Mouse (Mus musculus) T-helper 17 cell (primary cell): ENCODE data around the gene Scrn3.

Experiments
- in situ Hi-C, 2 experiments: fragments of 300-600 bp; cut with MboI, MseI; formaldehyde crosslinking; loops; 1 replicate in 1 of 2; 2 replicates in 1 of 2; pipeline ENCODE4 v1.15.1; 2025; ENCODE audit warnings: high pct_unique_total_duplicates in 2 of 2

Gene Scrn3

GRCm38 (mm10) chr2:73312152-73313116 lies at the start of gene Scrn3, which contains the start of gene Cir1:
TSS of gene Scrn3 (plus strand) at chr2:73312601.
TSS of gene Cir1 (minus strand) at chr2:73312701.
- in situ Hi-C loops = no loop called here

GRCm38 (mm10) chr2:73263172-73263765 lies 49.1 kb upstream of the Scrn3 start:
- in situ Hi-C loops = no loop called here

GRCm38 (mm10) chr2:73263794-73264610 lies 48.4 kb upstream of the Scrn3 start:
- in situ Hi-C loops = no loop called here

- in situ Hi-C loops = loop anchor here in 1 of 2 experiments (5.0 kb wide), 1 partner anchor 47 kb away; the partner anchor contains the start of gene Ola1
These were observed 47.7 kb upstream of the Scrn3 start for GRCm38 (mm10) chr2:73264611-73265195.

DNA sequence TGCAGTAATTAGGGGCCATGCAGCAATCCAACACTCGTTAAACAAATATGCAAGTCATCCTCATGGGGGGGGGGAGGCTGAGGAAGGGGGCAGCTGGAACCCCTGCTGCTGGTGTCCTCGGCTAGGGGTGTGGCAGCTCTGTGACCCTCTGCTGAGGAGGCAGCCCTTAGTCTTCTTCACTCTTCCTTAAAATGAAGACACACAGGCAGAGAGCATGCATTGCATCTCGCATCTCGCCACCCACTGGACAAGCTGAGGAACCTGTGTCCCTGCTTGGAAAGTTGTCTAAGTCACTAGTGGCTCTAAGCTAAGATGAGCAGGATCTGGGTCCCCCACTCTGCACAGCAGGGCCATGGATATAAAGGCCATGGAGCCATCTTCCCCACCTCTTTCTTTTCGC lies 46.4 kb upstream of the Scrn3 start:
- in situ Hi-C loops = loop anchor here in 1 of 2 experiments (5.0 kb wide), 1 partner anchor 49 kb away; the partner anchor contains the start of gene Ola1

DNA sequence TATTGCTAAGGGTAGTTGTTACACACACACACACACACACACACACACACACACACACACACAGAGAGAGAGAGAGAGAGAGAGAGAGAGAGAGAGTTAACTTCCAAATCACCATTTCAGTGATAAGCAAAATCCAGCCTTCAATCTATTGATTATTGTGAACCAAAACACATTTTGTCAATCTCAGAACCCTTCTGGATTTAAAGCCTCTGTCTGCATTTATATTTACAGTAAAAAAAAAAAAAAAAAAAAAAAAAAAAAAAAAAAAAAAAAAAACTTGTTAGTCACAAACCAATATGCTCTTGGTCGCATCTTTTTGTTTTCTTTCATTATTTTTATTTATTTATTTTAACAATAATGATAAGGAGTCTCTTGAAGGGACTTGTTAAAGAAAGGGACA lies 45.8 kb upstream of the Scrn3 start:
- in situ Hi-C loops = loop anchor here in 1 of 2 experiments (5.0 kb wide), 1 partner anchor 49 kb away; the partner anchor contains the start of gene Ola1

DNA sequence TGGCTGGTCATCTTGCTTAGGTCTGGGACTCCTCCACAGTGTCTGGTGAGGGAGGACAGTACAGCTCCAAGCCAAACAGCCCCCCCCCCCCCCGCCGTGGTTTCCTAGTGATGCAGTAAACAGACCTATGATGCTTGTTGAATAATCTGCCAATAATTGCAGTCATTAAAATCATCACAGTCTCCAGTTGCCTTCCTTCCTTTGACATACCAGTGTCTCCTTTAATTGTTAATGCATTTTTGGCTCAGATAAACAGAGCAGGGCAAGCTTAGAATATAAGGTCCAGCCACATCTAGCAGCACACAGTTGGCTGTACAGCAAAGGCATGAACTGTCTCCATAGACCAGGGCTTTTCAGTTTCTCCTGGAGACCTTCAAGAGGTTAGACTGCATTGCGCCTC lies 45.2 kb upstream of the Scrn3 start:
- in situ Hi-C loops = loop anchor here in 1 of 2 experiments (5.0 kb wide), 1 partner anchor 50 kb away; the partner anchor contains the start of gene Ola1

DNA sequence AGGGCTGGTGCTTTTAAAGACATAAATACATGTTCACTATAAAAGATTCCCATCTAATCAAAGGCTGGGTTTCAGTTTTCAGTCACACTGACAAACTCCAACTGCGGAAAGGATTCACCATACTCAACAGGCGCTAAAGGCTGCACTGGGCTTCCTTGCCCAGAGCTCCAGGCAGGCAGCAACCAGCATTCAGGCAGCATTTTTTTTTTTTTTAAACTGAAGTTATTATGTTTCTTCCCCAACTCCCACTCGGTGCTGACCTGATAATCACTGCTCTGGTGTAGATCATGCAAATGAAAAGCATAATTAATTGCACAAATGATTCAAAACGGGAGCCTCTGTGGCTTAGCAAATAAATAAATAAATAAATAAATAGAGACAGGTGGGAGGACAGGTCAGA lies 44.6 kb upstream of the Scrn3 start:
- in situ Hi-C loops = loop anchor here in 1 of 2 experiments (5.0 kb wide), 1 partner anchor 51 kb away; the partner anchor contains the start of gene Ola1

DNA sequence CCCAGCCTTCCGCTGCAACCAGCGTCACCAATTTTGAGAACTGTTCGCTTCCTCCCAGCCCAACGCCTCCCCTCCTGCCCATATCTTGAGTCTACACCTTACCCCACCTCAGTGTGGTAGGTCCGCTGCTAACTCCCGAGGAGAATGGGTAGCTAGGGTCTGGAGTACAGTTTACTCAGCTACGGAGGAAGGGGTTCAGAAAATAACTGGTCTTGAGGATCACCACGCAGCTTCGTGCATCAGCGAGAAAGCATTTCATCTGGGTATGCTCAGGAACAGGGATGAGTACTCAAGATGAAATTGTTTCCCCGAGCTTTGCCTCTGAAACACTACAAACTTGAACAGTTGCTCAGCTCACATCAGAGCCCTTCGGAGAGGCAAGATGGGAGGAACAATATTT lies 44.1 kb upstream of the Scrn3 start:
- in situ Hi-C loops = loop anchor here in 1 of 2 experiments (5.0 kb wide), 1 partner anchor 51 kb away; the partner anchor contains the start of gene Ola1

- in situ Hi-C loops = loop anchor here in 1 of 2 experiments (5.0 kb wide), 1 partner anchor 52 kb away; the partner anchor contains the start of gene Ola1
These were observed 43.5 kb upstream of the Scrn3 start for GRCm38 (mm10) chr2:73268836-73269395.

DNA sequence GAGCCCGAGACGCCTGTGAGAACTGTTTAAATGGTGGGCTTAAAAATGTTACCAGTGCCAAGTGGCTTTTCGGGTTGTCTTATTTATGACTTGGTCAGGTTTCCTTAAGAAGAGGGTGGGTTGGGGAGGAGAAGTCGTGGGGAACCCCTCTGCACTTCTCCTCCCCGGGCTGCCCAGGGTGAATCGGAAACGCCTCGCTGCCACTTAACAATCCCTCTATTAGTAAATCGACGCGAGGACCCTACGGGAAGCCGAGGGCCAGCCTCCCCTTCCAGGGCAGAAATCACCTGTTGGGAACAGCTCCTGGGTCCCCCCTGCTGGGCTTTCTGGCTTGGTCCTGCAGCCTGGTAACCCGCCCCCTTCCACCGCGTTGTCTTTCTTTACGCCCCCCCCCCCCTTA lies 42.7 kb upstream of the Scrn3 start:
- in situ Hi-C loops = loop anchor here (5.0 to 10.0 kb wide), 2 partner anchors 52 to 285 kb away; partner anchors contain the start of genes Gm11084 (in 1 of the 2), Ola1 (in 1 of the 2) and Sp3 (in 1 of the 2)

DNA sequence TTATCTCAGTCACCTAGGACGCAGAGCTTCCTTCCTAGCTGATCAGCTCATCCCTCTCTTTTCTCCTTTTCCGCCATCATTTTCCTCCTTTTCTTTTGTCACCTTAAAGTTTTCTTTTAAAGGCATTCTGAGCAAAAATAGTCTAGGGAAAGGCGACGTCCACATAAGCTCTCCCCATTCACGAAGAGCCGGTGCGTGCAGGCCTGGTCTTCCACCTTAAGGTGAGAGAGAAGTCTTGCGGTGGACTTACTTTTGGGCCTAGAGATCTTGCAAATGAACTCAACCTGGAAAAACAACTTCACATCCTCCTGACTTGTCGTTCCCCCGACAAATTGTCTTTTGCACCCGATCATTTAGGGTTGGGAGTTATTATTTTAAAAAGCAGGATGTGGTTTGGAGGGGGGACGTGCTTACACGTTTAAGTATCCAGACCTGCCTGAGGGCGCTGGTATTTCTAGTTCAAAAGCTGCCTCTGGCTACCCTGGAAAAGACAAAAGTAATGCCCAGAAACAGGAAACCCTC lies 42.3 kb upstream of the Scrn3 start:
- in situ Hi-C loops = loop anchor here in 1 of 2 experiments (10.0 kb wide), 1 partner anchor 285 kb away; the partner anchor contains the start of genes Gm11084 and Sp3

- in situ Hi-C loops = loop anchor here in 1 of 2 experiments (10.0 kb wide), 1 partner anchor 286 kb away; the partner anchor contains the start of genes Gm11084 and Sp3
These were observed 41.6 kb upstream of the Scrn3 start for GRCm38 (mm10) chr2:73270593-73271458.

DNA sequence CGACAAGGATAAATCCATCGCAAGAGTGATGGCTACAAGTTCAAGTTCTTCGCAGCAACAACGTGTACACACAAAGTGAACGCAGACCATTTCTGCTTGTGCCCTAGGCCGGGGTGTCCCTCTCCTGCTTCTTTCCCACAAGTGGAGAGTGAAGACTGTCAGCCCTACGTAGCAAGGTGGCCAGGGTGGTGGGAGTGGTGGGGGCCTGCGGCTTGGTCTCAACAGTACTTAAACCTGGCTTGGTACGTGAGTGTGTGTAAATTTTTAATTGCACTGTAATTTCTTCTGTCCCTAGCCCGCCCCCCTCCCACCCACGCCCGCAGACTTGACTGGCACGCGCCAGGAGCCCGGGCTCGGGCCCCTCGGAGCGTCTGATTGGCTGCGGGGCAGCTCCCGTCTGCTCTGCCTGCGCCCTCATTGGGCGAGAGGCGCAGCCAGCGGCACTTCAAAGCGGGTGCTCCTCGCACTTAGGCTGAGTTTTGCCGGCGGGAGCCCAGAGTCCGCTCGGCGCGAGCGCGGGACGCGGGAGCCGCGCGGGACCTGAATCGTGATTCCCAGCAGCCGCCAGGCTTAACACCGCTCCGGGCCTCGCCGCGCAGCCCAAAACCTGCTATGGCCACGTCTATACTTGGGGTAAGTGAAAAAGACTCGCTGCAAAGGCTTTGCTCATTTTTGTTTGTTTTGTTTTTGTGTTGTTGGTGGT lies 40.8 kb upstream of the Scrn3 start, which contains the start of gene Sp9:
TSS of gene Sp9 (plus strand) at position 467 of the 703 bp plus-strand sequence.
- in situ Hi-C loops = loop anchor here in 1 of 2 experiments (10.0 kb wide), 1 partner anchor 287 kb away; the partner anchor contains the start of genes Gm11084 and Sp3

- in situ Hi-C loops = loop anchor here in 1 of 2 experiments (10.0 kb wide), 1 partner anchor 288 kb away; the partner anchor contains the start of genes Gm11084 and Sp3
These were observed 39.8 kb upstream of the Scrn3 start for GRCm38 (mm10) chr2:73272351-73273248.
